ENCODE assay signal across 7 mouse cellular contexts in the genomic region with DNA sequence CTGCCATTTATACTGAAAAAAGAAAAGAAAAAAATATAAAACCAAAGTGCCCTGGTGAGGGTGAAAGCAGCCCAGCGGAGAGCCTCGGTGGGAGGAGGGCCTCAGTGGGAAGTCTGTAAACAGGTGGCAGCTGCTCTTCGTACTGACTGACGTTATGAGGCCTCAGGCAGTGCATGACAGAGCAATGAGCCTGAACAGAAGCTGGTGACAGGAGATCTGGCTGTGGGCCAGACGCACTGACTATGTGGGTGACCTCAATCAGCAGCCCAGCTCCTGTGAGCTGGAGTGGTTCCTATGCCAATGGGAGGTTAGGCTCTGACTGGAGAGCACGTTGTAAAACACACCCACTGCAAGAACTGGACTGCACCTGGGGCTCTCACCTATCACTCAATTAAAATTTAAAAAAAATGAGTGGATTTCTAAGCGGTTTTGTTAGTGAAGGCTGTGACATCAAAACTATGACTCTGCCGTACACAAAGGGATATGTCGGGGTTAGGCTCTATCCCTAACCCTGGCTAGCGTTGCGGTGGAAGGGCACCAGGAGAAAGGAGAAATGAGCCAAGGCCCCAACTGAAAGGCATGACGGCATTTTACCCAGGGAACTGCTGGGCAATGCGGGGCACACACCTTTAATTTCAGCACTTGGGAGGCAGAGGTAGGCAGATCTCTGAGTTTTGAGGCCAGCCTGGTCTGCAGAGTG. TPM values are rescaled to one million over a fixed set of nuclear protein-coding genes. Genes with fewer than 3 reads are reported as not detected.
DNase-seq lines count a peak whose midpoint lies in the region; ATAC-seq lines count a peak whose summit lies in the region.

No protein-coding gene starts in this region.

- no peaks in the 10 kb centered on the region for H3K9me3 ChIP-seq in stomach, embryonic 16.5 days (replicated peaks; ENCODE audit: control insufficient read depth, low read length)

- H3K4me2 ChIP-seq in stomach, embryonic 16.5 days (ENCODE audit: low read depth, low read length) = no peak overlapping the region

- H3K9ac ChIP-seq in stomach, embryonic 16.5 days (ENCODE audit: low read length) = no peak overlapping the region

- H3K27ac ChIP-seq in stomach, embryonic 16.5 days (ENCODE audit: low read length) = no peak overlapping the region

- intact Hi-C loops in heart, postnatal 10 days (cut with DNase I) = no loop called here

- H3K4me3 ChIP-seq in stomach, embryonic 16.5 days (replicated peaks; ENCODE audit: low read length) = no peak overlapping the region

- DNase-seq in MEL-GATA-1-ER (ENCODE audit: extremely low read depth, low read depth) = peak; percentile 93
- peak; percentile 93 for DNase-seq in adrenal gland, postnatal 14 days
- peak; percentile 90 to 93 for DNase-seq in heart, postnatal 10 days
- DNase-seq in large intestine, adult 2 months (ENCODE audit: low read depth, low spot score) = peak; percentile 81
- peak; percentile 27 for DNase-seq in mesoderm, embryonic 11.5 days (ENCODE audit: low read depth, low spot score)

- peaks cover 2% of the 10 kb centered on the region; the same call in 1 of the 2 replicates for H3K4me1 ChIP-seq in stomach, embryonic 16.5 days (ENCODE audit: control insufficient read depth, insufficient read depth, low read length)

- no peaks in the 10 kb centered on the region for H3K27me3 ChIP-seq in stomach, embryonic 16.5 days (ENCODE audit: control insufficient read depth, insufficient read depth, low read length)

- ATAC-seq in erythroid progenitor cell, adult 5-6 weeks (replicated peaks; ENCODE audit: low FRiP score, poor library complexity, severe bottlenecking) = peak; percentile 96
- peak; percentile 88 for ATAC-seq in stomach, embryonic 16.5 days (ENCODE audit: insufficient read depth, low FRiP score)

- H3K36me3 ChIP-seq in stomach, embryonic 16.5 days (ENCODE audit: control insufficient read depth, insufficient read depth, low read length) = no peaks in the 10 kb centered on the region

- 19% methylated on average over 13 of the region's 13 CpGs for WGBS in large intestine, adult 2 months
- 59% methylated on average over 13 of the region's 13 CpGs for WGBS in stomach, embryonic 16.5 days

RNA-seq across cellular contexts. Expression of a gene that starts 23.3 kb away (rescaled TPM):
- 102 and 113 TPM in 2 replicates for total RNA-seq in adrenal gland, postnatal 14 days (2021)
- total RNA-seq in erythroid progenitor cell, adult 5-6 weeks (2015; ENCODE audit: low replicate concordance) = 73.9 and 109 TPM in 2 replicates
- 71.8 and 72.6 TPM in 2 replicates for total RNA-seq in erythroid progenitor cell, adult 5-6 weeks (2017; ENCODE audit: low replicate concordance)
- total RNA-seq in heart, postnatal 10 days (2021) = 10 to 100 TPM; 87.8 to 90.0 TPM
- 35.0 and 45.5 TPM in 2 replicates for polyA plus RNA-seq in large intestine, adult 2 months (2012; rRNA removed)
- 103 and 115 TPM in 2 replicates for polyA plus RNA-seq in stomach, embryonic 16.5 days (2015; fragmentation: Nextera tagmentation; extraction: Ambion mirVana)

Comparison
In these comparisons a context has a peak if more than half of its experiments do, and no peak if none do; other contexts are left out.
1. DNase-seq: peak in every context shown above with its lines; median percentile 93 in MEL-GATA-1-ER; 93 in adrenal gland, postnatal 14 days; 92 in heart, postnatal 10 days; 81 in large intestine, adult 2 months; 27 in mesoderm, embryonic 11.5 days.